Mouse (Mus musculus) liver, postnatal 0 days (tissue): ENCODE measurements around the gene Jdp2.

Source experiments
- CTCF ChIP-seq: sonication (generic); IDR thresholded peaks from 2 replicates; pipeline ENCODE4 v1.5.1; 2016; ENCODE audit warnings: antibody characterized with exemption, low read depth
- EP300 ChIP-seq: IDR thresholded peaks from 2 replicates; pipeline ENCODE4 v1.6.1; 2016; ENCODE audit warnings: antibody characterized with exemption, low read depth, mild to moderate bottlenecking

- no peak for TF ChIP-seq CTCF
- TF ChIP-seq EP300 = no peak
Observed at GRCm38 (mm10) chr12:85604301-85604998, 5.6 kb downstream of the Jdp2 start.
